Mouse (Mus musculus): ENCODE measurements around the gene Cope. TPM values are rescaled to one million over a fixed set of nuclear protein-coding genes. Genes with fewer than 3 reads are reported as not detected.

Cope gene
- total RNA-seq, 2 experiments from 2014 or later, result 168 to 177 TPM

GRCm38 (mm10) chr8:70344279-70344678, 42.0 kb downstream of the Cope start:
- no peak for DNase-seq (ENCODE audit: low spot score in 2 of 2)

GRCm38 (mm10) chr8:70347443-70347842, 45.1 kb downstream of the Cope start:
- no peak for DNase-seq (ENCODE audit: low spot score in 2 of 2)

GRCm38 (mm10) chr8:70347860-70348420, 45.6 kb downstream of the Cope start:
- no peak for DNase-seq (ENCODE audit: low spot score in 2 of 2)

GRCm38 (mm10) chr8:70351035-70351999, 49.0 kb downstream of the Cope start:
- DNase-seq (ENCODE audit: low spot score in 2 of 2), result no peak

- DNase-seq (ENCODE audit: low spot score in 2 of 2), result no peak
Observed at GRCm38 (mm10) chr8:70352000-70352384, 49.7 kb downstream of the Cope start.

GRCm38 (mm10) chr8:70352657-70353151, 50.4 kb downstream of the Cope start:
- no peak for DNase-seq (ENCODE audit: low spot score in 2 of 2)

- DNase-seq (ENCODE audit: low spot score in 2 of 2), result peak; percentile 100
Observed at GRCm38 (mm10) chr8:70353194-70353817, 51.0 kb downstream of the Cope start, which contains the start of gene Upf1. Gene Upf1 (minus strand): TSS chr8:70353278.

GRCm38 (mm10) chr8:70354004-70354403, 51.7 kb downstream of the Cope start:
- DNase-seq (ENCODE audit: low spot score in 2 of 2), result no peak

GRCm38 (mm10) chr8:70356111-70356510, 53.8 kb downstream of the Cope start:
- DNase-seq (ENCODE audit: low spot score in 2 of 2), result no peak

- peak in 1 of 2 experiments; percentile 74 for DNase-seq (ENCODE audit: low spot score in 2 of 2)
Observed at GRCm38 (mm10) chr8:70359411-70359810, 57.1 kb downstream of the Cope start.

GRCm38 (mm10) chr8:70360769-70361168, 58.5 kb downstream of the Cope start:
- no peak for DNase-seq (ENCODE audit: low spot score in 2 of 2)

GRCm38 (mm10) chr8:70361484-70362032, 59.2 kb downstream of the Cope start:
- no peak for DNase-seq (ENCODE audit: low spot score in 2 of 2)

Other genes with a start within 250 kb of the Cope start
- gene Tm6sf2, start 229.6 kb upstream of the Cope start, total RNA-seq (2021), result under 1 TPM; 0.54 to 0.67 TPM
- gene Hapln4, start 219.1 kb upstream of the Cope start, total RNA-seq (2021), result not detected
- under 1 TPM; 0.07 to 0.08 TPM for gene Ncan, start 181.6 kb upstream of the Cope start, total RNA-seq (2021)
- gene Nr2c2ap, start 171.2 kb upstream of the Cope start, total RNA-seq (2021), result 10 to 100 TPM in 1 of 2 experiments, 1 to 10 TPM in 1; 8.6 to 10.3 TPM
- 10 to 100 TPM; 12.7 to 16.6 TPM for gene Rfxank, start 163.4 kb upstream of the Cope start, total RNA-seq (2021)
- 10 to 100 TPM; 25.6 to 27.7 TPM for gene Borcs8, start 163.0 kb upstream of the Cope start, total RNA-seq (2021)
- under 1 TPM; 0.26 to 0.56 TPM for gene Mef2b, start 162.8 kb upstream of the Cope start, total RNA-seq (2021)
- gene Tmem161a, start 130.2 kb upstream of the Cope start, total RNA-seq (2021), result 10 to 100 TPM; 64.5 to 72.5 TPM
- 10 to 100 TPM; 26.2 to 27.9 TPM for gene Slc25a42, start 90.2 kb upstream of the Cope start, total RNA-seq (2021)
- gene Sugp2, start 68.3 kb upstream of the Cope start, total RNA-seq (2021), result 10 to 100 TPM; 49.1 to 52.6 TPM
- gene Armc6, start 68.1 kb upstream of the Cope start, total RNA-seq (2021), result 10 to 100 TPM; 16.1 to 16.4 TPM
- 10 to 100 TPM; 23.2 to 24.3 TPM for gene Homer3, start 19.7 kb upstream of the Cope start, total RNA-seq (2021)
- gene Ddx49, start within 50 bp of the Cope start, total RNA-seq (2021), result 10 to 100 TPM; 42.8 to 42.9 TPM
- gene Cers1, start 13.3 kb downstream of the Cope start, total RNA-seq (2021), result 10 to 100 TPM; 23.1 to 24.4 TPM
- gene Gdf1, start 27.3 kb downstream of the Cope start, total RNA-seq (2021), result 1 to 10 TPM; 3.5 to 4.0 TPM
- 10 to 100 TPM; 45.0 to 47.9 TPM for gene Upf1, start 50.8 kb downstream of the Cope start, total RNA-seq (2021)
- gene Comp, start 71.0 kb downstream of the Cope start, total RNA-seq (2021), result 1 to 10 TPM; 4.6 to 9.3 TPM
- gene Crtc1, start 137.1 kb downstream of the Cope start, total RNA-seq (2021), result 10 to 100 TPM; 16.4 to 20.8 TPM
- gene Klhl26, start 174.4 kb downstream of the Cope start, total RNA-seq (2021), result 1 to 10 TPM; 8.1 to 10.0 TPM
- gene Tmem59l, start 184.8 kb downstream of the Cope start, total RNA-seq (2021), result not detected
- gene Crlf1, start 190.6 kb downstream of the Cope start, total RNA-seq (2021), result 1 to 10 TPM; 3.7 to 4.7 TPM
- 100 to 1,000 TPM; 118 to 119 TPM for gene Rex1bd, start 204.2 kb downstream of the Cope start, total RNA-seq (2021)
- 1,000 to 10,000 TPM; 1,604 to 1,674 TPM for gene Uba52, start 208.3 kb downstream of the Cope start, total RNA-seq (2021)
- gene Fkbp8, start 225.2 kb downstream of the Cope start, total RNA-seq (2021), result 100 to 1,000 TPM; 162 to 184 TPM
- 10 to 100 TPM; 57.6 to 60.7 TPM for gene Kxd1, start 225.4 kb downstream of the Cope start, total RNA-seq (2021)
- gene Ell, start 236.9 kb downstream of the Cope start, total RNA-seq (2021), result 10 to 100 TPM; 16.1 to 18.2 TPM